Mouse (Mus musculus) ZHBTc4 (cell line): Measurements from ENCODE around the gene AC161166.1.

Experiments
- DNase-seq: peaks from one replicate; pipeline ENCODE4 v3.0.0-alpha.2; 2011; ENCODE audit warnings: low read depth, low spot score

Gene AC161166.1

GRCm38 (mm10) chr7:24525686-24526420 lies 13.6 kb upstream of the AC161166.1 start:
- DNase-seq: no peak

- DNase-seq: peak; percentile 83
Measured at GRCm38 (mm10) chr7:24524978-24525377, 12.7 kb upstream of the AC161166.1 start.

- DNase-seq: no peak
Measured at GRCm38 (mm10) chr7:24523723-24524122, 11.5 kb upstream of the AC161166.1 start.

GRCm38 (mm10) chr7:24522805-24523204 lies 10.6 kb upstream of the AC161166.1 start:
- no peak for DNase-seq

GRCm38 (mm10) chr7:24520054-24520453 lies 7.8 kb upstream of the AC161166.1 start:
- DNase-seq: peak; percentile 71

- peak; percentile 67 for DNase-seq
Measured at GRCm38 (mm10) chr7:24519130-24519529, 6.9 kb upstream of the AC161166.1 start.

GRCm38 (mm10) chr7:24517654-24518053 lies 5.4 kb upstream of the AC161166.1 start:
- DNase-seq: peak; percentile 56

GRCm38 (mm10) chr7:24517077-24517476 lies 4.8 kb upstream of the AC161166.1 start:
- peak; percentile 97 for DNase-seq

GRCm38 (mm10) chr7:24516319-24516718 lies 4.1 kb upstream of the AC161166.1 start:
- peak; percentile 90 for DNase-seq

- DNase-seq: no peak
Measured at GRCm38 (mm10) chr7:24507726-24508114, 4.5 kb downstream of the AC161166.1 start.

- peak; percentile 95 for DNase-seq
Measured at GRCm38 (mm10) chr7:24506838-24507725, 5.2 kb downstream of the AC161166.1 start, which contains the start of gene Zfp428. Gene Zfp428 (plus strand): TSS chr7:24507006.

GRCm38 (mm10) chr7:24506476-24506837 lies 5.8 kb downstream of the AC161166.1 start:
- DNase-seq: no peak

GRCm38 (mm10) chr7:24506065-24506459 lies 6.2 kb downstream of the AC161166.1 start:
- DNase-seq: no peak

- peak; percentile 75 for DNase-seq
Measured at GRCm38 (mm10) chr7:24505447-24506064, 6.7 kb downstream of the AC161166.1 start.

- DNase-seq: peak; percentile 78
Measured at GRCm38 (mm10) chr7:24504868-24505267, 7.4 kb downstream of the AC161166.1 start.

- DNase-seq: no peak
Measured at GRCm38 (mm10) chr7:24504004-24504403, 8.3 kb downstream of the AC161166.1 start.

- peak; percentile 77 for DNase-seq
Measured at GRCm38 (mm10) chr7:24501492-24501891, 10.8 kb downstream of the AC161166.1 start.

- DNase-seq: peak; percentile 88
Measured at GRCm38 (mm10) chr7:24500929-24501328, 11.3 kb downstream of the AC161166.1 start.

GRCm38 (mm10) chr7:24499856-24500577 lies 12.2 kb downstream of the AC161166.1 start:
- DNase-seq: peak; percentile 92

GRCm38 (mm10) chr7:24488303-24488702 lies 24.0 kb downstream of the AC161166.1 start:
- no peak for DNase-seq

GRCm38 (mm10) chr7:24487403-24487802 lies 24.9 kb downstream of the AC161166.1 start:
- DNase-seq: no peak
